Mouse (Mus musculus) left cerebral cortex, postnatal 14 days (tissue): Measurements from ENCODE around the gene B3galt4. TPM values are rescaled to one million over a fixed set of nuclear protein-coding genes. Genes with fewer than 3 reads are reported as not detected.
"Not testable (repeated sequence)": the region's sequence is repeated elsewhere in the genome, so short reads cannot be mapped to it uniquely, and the experiment has no call there.

Experiments
- DNase-seq, 2 experiments: peaks; one replicate each; pipeline ENCODE4 v3.0.0; 2021 to 2022; ENCODE audit warnings: low spot score in 2 of 2, mixed read lengths in 1 of 2
- intact Hi-C: fragments of 180-260 bp; cut with DNase I; formaldehyde crosslinking; loops from one replicate; pipeline ENCODE4 v1.15.1; 2025
- total RNA-seq, 2 experiments: library from RNA; stranded (reverse); gene quantifications; 2 replicates each; pipeline ENCODE4 v1.2.3; 2021

Gene B3galt4
- total RNA-seq, 2 experiments from 2014 or later, result 5.6 to 8.1 TPM

DNA sequence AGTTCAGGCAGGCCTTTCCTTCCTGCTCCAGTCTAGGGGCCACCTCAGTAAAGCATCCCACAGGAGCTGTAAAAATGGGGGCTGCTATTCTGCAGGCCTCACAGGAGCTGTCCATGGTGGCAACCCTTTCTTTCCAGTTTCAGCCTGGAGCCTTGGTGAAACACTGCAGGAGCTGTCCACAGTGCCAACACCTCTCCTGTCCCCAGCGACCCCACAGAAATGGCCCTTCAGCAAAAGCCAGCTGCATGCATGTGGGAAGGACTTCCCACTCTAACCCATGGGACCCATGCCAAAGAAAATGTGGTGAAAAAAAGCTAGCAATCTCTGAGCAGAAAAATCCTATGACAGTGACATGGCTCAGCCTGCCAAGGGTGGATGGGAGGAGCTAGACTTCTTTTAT is 21.4 kb upstream of the B3galt4 start:
- intact Hi-C loops, result loop anchor here (2.0 kb wide), 1 partner anchor 1298 kb away; no protein-coding TSS in a partner anchor
- DNase-seq, result no peak

DNA sequence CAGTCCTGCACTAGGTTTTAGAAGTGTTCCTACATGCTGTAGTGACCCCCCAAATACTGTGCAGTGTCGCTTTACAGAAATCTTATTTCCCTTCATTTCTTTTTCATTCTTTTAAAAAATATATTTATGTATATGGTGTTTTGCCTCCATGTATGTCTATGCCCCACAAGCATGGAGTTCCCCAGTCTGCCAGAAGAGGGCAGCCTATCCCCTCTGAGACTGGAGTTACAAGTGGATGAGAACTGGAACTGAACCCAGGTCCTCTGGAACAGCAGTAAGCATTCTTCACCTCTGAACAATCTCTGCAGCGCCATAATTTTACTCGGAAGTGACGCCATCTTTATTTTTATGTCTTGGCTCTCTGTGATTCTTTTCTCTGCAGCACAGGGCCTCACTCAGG is 18.1 kb upstream of the B3galt4 start:
- DNase-seq, result no peak
- intact Hi-C loops, result no loop called here

DNA sequence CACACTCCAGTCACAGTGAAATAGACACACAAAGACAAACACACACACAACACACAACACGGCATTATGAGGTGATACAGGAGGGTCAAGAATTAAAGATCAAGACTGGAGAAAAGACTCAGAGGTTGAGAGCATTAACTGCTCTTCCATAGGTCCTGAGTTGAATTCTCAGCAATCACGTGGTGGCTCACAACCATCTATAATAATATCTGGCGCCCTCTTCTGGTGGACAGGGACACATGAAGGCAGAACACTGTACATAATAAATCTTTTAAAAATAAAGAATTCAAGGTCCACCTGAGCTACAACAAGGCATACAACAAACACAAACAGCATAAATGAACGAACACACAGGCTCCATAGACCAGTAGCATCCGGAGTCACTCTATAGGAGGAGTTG is 17.6 kb upstream of the B3galt4 start:
- intact Hi-C loops, result no loop called here
- DNase-seq, result no peak

DNA sequence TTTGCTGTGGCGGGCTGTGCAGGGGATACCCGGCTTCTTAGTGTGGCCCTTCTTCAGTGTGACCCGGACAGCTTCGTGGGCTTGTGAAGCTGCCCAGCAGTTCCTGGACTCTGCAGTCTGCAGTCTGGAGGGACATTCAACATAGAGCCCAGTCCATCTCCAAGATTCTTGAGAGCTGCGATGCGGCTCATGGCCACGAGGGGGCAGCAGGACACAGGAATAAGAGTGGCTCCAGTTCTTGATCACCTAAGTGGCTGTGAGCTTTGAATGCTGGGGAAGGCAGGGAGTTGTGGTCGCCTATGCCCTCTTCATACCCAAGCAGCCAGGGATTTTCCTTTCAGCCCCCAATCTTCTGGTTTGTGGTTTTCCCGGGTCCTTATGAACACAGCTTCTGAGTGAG is 17.2 kb upstream of the B3galt4 start:
- peak; percentile 77 to 85 for DNase-seq
- intact Hi-C loops, result no loop called here

DNA sequence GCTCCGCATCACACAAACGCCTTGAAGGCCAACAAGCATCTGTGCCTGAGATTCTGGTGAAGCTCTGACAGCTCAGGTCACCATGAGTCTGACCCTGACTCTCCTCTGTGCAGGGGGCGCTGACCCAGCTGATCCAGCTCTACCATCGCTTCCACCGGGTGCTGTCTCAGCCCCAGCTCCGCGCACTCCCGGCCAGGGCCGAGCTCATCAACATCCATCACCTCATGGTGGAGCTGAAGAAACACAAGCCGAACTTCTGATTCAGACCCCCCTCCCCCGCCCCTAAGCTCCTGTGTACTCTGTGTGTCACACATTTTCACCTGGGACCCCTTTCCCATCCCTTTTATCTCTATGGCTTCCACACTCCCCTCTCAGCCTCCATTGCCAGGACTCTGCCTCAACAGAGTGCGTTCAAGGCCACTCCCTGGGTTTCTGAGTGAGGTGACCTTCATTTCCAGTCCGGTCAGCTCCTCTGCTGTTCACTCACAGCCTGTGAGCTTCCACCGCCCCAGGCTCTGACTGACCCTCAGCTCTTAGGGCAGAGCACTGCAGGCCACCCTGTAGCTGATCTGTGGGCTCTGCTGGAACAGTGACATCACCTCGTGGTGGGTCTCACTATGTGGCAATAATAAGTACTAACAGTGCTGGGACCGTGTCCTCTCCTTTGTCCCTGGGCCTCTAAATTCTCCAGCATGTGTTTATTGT is 14.7 kb upstream of the B3galt4 start:
- DNase-seq, result peak in 1 of 2 experiments; percentile 3
- intact Hi-C loops, result loop anchor here (1.0 kb wide), 1 partner anchor 1336 kb away; no protein-coding TSS in a partner anchor

DNA sequence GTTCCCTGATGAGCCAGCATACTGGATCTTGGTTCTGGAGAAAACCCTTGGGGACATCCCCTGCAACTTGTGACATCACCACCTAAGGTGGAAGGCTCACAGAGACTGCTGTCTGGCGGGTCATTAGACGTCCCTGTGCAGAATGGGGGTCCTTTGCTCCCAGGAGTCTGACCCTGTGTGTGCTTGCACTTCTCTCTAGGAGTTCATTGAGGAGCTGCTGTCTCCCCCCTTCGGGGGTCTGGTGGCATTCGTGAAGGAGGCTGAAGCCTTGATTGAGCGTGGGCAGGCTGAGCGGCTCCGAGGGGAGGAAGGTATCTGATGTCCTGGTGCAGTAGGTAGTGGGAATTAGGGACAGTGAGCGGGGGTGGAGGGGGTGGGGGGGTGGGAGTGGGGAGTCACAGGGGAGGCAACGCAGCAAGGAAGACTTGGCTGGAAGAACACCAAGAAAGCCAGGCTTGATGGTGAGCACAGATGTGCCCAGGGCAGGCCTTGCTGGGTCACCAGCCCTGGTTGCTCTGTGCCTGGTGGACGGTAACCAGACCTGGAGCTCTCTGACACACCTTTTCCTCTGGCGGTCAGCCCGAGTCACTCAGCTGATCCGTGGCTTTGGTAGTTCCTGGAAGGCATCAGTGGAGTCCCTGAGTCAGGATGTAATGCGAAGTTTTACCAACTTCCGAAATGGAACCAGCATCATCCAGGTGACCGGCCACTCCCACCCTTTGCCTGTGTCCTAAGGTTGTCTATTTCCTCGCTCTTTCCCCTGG is 14.0 kb upstream of the B3galt4 start:
- intact Hi-C loops, result no loop called here
- peak in 1 of 2 experiments; percentile 3 for DNase-seq

DNA sequence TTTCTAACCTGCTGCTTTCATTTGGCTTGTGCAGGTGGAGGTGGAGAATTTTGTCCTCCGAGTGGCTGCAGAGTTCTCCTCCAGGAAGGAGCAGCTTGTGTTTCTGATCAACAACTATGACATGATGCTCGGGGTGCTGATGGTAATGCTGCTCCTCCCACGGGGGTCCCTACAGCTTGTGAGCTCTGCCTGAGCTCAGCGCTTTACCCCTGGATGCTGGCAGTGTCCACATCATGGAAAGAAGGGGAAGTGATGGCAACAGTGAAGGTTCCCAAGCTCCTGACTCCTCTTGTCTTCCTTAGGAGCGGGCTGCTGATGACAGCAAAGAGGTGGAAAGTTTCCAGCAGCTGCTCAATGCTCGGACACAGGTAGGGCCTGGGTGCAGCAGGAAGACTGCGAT is 11.6 kb upstream of the B3galt4 start:
- intact Hi-C loops, result no loop called here
- DNase-seq, result peak in 1 of 2 experiments; percentile 2

DNA sequence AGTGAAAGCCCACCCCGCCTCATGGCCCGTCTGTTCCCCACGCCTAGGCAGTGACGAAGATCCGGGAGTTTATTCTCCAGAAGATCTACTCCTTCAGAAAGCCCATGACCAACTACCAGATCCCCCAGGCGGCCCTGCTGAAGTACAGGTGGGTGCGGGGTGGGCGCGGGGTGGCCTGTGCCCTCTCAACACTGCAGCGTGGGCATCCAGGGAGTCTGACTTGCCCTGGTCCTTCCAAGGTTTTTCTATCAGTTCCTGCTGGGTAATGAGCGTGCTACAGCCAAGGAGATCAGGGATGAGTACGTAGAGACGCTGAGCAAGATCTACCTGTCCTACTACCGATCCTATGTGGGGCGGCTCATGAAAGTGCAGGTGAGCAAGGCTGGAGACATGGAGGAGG is 8.7 kb upstream of the B3galt4 start:
- intact Hi-C loops, result loop anchor here (2.0 to 5.0 kb wide), 2 partner anchors 62 to 1319 kb away; partner anchors contain the start of gene Ring1
- DNase-seq, result no peak

DNA sequence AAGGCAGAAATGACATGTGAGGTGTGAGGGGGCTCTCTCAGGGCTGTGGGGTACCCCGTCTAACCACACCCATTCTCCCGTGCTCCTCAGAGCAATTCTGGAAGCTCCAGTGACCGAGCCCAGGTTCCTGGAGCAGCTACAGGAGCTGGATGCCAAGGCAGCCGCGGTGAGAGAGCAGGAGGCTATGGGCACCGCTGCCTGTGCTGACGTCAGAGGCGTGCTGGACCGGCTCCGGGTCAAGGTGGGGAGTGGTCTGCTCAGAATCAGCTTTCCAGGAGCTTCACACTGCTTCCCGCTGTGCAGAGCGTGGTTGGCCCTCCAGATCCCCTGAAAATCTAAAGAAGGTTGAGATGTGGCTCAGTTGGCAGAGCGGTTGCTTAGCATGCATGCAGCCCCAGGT is 7.8 kb upstream of the B3galt4 start:
- intact Hi-C loops, result loop anchor here (5.0 kb wide), 1 partner anchor 63 kb away; the partner anchor contains the start of gene Ring1
- DNase-seq, result peak in 1 of 2 experiments; percentile 12

DNA sequence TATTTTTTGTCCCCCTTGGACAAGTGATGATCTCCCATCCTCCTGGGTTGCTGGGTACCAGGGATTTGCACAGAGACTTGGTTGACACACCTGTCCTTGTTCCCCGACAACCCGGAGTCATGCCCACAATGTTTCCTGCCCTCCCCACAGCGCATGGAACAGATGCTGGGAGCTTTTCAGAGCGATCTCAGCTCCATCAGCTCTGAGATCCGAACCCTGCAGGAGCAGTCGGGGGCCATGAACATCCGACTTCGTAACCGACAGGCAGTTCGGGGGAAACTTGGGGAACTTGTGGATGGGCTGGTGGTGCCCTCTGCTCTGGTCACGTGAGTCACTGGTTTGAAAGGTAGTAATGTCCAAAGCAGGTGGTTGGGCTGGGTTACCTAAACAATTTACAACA is 7.2 kb upstream of the B3galt4 start:
- intact Hi-C loops, result loop anchor here (5.0 kb wide), 1 partner anchor 64 kb away; the partner anchor contains the start of gene Ring1
- peak in 1 of 2 experiments; percentile 2 for DNase-seq

DNA sequence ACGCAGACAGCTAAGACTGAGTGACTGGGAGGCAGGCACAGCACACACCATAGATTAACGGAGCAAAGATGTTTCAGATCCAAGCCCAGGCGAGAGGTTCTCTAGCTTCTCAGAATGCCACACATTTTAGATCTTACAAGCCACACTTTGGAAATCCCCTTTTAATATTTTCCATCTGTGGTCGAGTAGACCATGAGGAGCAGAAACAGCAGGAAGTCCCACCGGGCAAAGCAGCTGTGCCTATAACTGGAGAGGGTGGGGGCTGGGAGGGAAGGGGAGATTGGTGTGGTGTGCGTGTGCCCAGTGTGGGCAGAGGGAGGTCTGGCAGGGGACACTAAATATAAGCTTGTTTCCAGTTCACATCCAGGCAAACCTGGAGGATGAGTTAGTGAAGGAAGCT is 6.2 kb upstream of the B3galt4 start:
- intact Hi-C loops, result loop anchor here (5.0 kb wide), 1 partner anchor 65 kb away; the partner anchor contains the start of gene Ring1

DNA sequence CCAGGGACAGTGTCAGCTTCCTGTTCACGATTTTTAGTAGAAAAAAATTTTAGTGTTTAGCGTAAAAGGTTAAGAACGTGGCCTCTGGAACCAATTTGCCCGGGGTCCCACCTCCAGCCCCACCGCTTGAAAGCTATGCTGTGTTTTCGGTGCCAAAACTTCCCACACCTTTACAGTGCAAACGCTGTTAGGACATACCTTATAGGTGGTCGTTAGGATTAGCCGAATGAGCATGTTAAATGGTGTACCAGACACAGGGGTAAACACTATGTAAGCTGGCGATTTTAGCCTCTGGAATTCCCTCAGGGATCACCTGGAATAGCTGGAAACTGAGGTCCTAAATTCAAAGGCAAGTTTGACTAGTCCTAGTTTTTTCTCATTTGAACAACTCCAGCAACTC is 5.0 kb upstream of the B3galt4 start:
- intact Hi-C loops, result loop anchor here (5.0 kb wide), 1 partner anchor 66 kb away; the partner anchor contains the start of gene Ring1
- no peak for DNase-seq

More for the DNA sequence above, 6.2 kb upstream of the B3galt4 start:
- no peak for DNase-seq

DNA sequence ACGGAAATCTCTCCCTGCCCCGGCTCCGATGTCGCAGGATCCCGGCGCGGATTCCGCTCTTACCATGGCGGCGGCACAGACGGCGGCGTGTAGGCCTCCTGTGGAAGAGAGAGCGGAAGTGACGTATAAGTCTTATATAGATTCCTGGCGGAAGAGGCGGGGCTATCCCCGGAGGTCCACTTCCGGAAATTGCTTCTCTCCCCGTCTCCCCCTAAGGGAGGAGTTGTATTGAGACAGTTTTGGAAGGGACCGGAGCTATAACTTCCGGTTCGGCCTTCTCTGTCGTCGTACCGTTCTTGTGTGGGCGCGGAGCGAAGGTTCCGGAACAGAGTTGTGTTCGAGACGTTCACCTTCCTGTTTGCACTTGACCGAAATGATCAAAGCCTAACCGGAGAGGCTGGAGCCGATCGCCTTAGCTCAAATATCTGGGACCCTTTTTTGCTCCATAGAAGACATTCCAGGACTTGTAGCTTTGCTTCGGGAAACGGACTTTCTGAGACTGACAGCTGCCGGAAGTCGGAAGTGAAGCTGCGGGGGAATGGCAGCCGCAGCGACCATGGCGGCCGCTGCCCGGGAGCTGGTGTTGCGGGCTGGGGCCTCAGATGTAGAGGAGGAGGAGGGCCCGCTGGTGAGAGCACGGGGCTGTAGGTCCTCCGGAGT is 4.4 kb upstream of the B3galt4 start, which contains the start of the genes Vps52 and Rps18:
Gene Vps52 (plus strand): TSS at position 258 of the 660 bp plus-strand sequence.
Gene Rps18 (minus strand): TSS at position 447 of the 660 bp plus-strand sequence.
- intact Hi-C loops, result loop anchor here (5.0 kb wide), 1 partner anchor 67 kb away; the partner anchor contains the start of gene Ring1
- peak; percentile 97 to 99 for DNase-seq

DNA sequence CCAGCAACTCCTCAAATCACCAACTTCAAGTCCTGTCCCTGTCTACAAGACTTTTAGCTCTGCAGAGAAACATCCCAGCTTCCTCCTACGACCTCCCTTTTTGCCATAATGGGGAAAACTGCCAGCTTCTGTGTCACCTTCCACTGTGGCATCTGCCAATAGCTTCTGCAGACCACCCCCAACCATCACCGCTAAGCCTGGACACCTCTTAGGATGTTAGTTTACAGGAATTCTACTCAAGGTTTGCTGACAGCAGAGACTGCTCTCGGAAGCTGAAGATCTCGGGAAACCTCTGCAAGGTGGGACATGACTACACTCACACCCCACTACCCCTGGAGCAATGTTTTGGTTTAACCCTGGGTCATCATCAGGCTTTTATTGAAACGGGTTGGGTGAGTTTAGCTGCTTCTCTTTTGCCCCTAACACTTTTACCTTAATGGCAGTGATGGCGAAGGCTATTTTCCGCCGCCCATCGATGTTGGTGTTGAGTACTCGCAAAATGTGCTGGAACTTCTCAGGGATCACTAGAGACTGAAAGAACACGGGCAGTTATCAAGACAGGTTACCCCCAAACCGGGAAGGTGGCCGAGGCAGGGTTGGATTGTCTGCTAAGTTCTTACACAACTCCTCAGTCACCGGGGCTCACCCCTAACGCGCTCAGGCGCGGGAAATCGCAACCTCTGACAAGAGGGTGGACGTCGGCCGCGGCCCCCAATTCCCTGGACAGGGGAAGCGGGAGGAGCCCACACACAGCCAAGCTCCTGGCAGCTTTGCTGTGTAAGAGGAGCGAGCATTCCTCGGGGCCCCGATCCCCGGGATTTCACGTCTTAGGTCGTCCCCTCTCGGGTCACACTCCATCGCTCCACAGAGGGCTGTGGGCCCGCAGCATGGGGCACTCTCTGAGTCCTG is 3.6 kb upstream of the B3galt4 start:
- DNase-seq, result no peak

DNA sequence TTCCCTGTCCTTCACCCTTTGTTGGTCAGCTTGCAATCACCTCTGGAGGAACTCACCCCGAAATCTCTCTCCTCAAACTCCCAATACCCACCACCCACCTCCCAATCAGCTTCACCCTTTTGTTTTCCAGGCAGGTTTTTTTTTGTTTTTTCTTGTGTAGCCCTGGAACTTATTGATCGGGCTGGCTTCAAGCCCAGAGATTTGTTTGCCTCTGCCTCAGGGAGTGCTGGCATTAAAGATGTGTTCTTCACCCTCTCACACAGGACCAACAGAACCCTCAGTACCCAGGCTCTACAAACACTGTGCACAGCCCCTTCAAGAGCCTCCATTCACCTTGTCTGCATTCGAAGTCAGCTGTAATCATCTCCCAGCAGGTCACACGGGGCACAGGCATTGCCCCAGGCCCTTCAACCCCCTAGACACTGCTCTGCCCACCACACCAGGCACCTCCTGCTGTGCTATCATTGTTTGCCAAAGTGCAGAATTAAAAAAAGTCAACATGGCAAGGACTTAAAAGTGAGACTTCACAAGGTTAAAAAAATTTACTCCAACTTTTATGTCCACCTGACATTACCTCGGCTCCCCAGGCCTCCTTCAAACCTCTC is 2.8 kb upstream of the B3galt4 start:
- intact Hi-C loops, result no loop called here
- no peak for DNase-seq

More for the DNA sequence above, 3.6 kb upstream of the B3galt4 start:
- intact Hi-C loops, result loop anchor here (5.0 kb wide), 1 partner anchor 67 kb away; the partner anchor contains the start of gene Ring1

DNA sequence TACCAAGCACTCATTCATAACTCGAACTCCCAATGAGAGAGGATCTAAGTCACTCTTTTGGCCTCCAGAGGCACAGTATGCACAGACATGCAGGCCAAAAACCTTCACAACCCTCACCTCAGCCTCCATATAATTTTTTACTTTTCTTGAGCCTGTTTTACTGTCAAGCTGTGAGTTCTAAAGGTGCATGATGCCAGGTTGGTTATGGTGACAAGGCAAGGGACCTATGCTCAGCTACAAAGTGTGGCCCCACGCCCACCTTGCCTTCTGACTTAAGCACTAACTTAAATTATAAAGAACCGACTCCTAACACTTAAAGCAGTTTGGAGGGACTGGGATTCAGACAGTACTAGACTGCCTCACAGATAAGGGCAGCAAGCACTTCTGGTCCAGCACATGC is 2.0 kb upstream of the B3galt4 start:
- intact Hi-C loops, result no loop called here
- no peak for DNase-seq

DNA sequence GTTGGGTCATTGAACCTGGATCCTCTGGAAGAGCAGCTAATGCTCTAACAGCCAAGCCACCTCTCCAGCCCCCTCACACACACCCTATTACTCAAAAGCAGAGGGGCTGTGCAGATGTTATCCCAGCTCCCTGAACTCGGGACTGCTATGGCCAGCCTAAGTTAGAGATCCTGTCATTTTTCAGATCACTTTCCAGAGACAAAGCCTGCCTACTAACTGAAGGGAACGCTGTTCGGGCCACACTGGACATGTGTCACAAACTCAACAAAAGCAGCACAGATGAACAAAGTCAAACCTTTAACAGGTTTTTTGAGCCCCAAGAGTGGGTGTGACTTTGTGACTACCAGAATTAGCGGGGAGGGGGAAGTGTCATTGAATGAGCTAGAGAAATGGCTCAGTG is 1.6 kb upstream of the B3galt4 start:
- DNase-seq, result no peak
- intact Hi-C loops, result no loop called here

DNA sequence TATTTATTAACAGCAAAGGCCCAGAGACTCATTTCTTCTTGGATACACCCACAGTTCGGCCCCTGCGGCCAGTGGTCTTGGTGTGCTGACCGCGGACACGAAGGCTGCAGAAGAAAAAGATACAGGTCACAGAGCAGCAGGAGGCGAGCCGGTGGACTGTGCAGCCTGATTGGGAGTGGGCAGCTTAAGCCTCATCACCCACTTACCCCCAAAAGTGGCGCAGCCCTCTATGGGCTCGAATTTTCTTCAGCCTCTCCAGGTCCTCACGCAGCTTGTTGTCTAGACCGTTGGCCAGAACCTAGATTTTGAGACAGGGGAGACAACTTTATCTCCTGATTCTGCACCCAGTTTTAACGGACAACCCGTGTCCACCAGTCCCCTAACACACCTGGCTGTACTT is 727 bp upstream of the B3galt4 start:
- DNase-seq, intact Hi-C loops: not testable (repeated sequence)
